Mouse (Mus musculus) heart, postnatal 0 days (tissue): ENCODE data around the gene Rfx2. TPM values are rescaled to one million over a fixed set of nuclear protein-coding genes. Genes with fewer than 3 reads are reported as not detected.

Experiments used
- ATAC-seq: fragments of 200-750 bp; cut with Nextera tagmentation; 2 replicates; pipeline ENCODE4 v1.8.0; 2017; ENCODE audit warnings: low read depth, moderate number of reproducible peaks, moderate library complexity; ENCODE audit not compliant: insufficient read depth
- DNase-seq: peaks from one replicate; pipeline ENCODE4 v3.0.0-alpha.2; 2016; ENCODE audit warnings: low spot score
- H3K27ac ChIP-seq: fragments of 300-500 bp; sonication (generic); 2 replicates; pipeline ENCODE4 v1.5.1; 2014; ENCODE audit warnings: low read depth, mild to moderate bottlenecking
- H3K27me3 ChIP-seq: fragments of 300-500 bp; sonication (generic); 2 replicates; pipeline ENCODE4 v1.6.1; 2014; ENCODE audit warnings: low read length, mixed read lengths; ENCODE audit not compliant: control insufficient read depth, insufficient read depth
- H3K36me3 ChIP-seq: fragments of 300-500 bp; sonication (generic); replicated peaks from 2 replicates; pipeline ENCODE4 v1.6.1; 2014; ENCODE audit warnings: low read length, mixed read lengths; ENCODE audit not compliant: control insufficient read depth, insufficient read depth
- H3K4me1 ChIP-seq: fragments of 300-500 bp; sonication (generic); 2 replicates; pipeline ENCODE4 v1.6.1; 2014; ENCODE audit warnings: antibody characterized with exemption; ENCODE audit not compliant: control insufficient read depth, insufficient read depth
- H3K4me2 ChIP-seq: fragments of 300-500 bp; sonication (generic); 2 replicates; pipeline ENCODE4 v1.6.1; 2014; ENCODE audit warnings: low read depth, mild to moderate bottlenecking, low read length, moderate library complexity
- H3K4me3 ChIP-seq: fragments of 300-500 bp; sonication (generic); 2 replicates; pipeline ENCODE4 v1.5.1; 2014; ENCODE audit warnings: low read depth, low read length
- H3K9ac ChIP-seq: fragments of 300-500 bp; sonication (generic); replicated peaks from 2 replicates; pipeline ENCODE4 v1.6.1; 2014; ENCODE audit warnings: low read depth, low read length, mixed read lengths
- H3K9me3 ChIP-seq: fragments of 300-500 bp; sonication (generic); replicated peaks from 2 replicates; pipeline ENCODE4 v1.6.1; 2016; ENCODE audit warnings: low read length; ENCODE audit not compliant: control insufficient read depth
- CTCF ChIP-seq: IDR thresholded peaks from 2 replicates; pipeline ENCODE4 v1.5.1; 2016; ENCODE audit warnings: antibody characterized with exemption, control low read depth, low read depth
- EP300 ChIP-seq: IDR thresholded peaks from 2 replicates; pipeline ENCODE4 v1.6.1; 2016; ENCODE audit warnings: antibody characterized with exemption, low read depth
- WGBS: fragments of 180-500 bp; shearing (Covaris S2); extraction: QIAGEN DNeasy Blood & Tissue Kit; methylation state at CpG from one replicate; pipeline ENCODE4 v1.1.7; 2014; 5-methylcytosine and 5-hydroxymethylcytosine counted together
- polyA plus RNA-seq: library from polyadenylated mRNA; unstranded; fragments of >200 nt; fragmentation: Nextera tagmentation; extraction: Ambion mirVana; gene quantifications from 2 replicates; pipeline ENCODE4 v1.2.1, GENCODE M21; 2015
- total RNA-seq: library from RNA; depleted of rRNA; stranded (reverse); fragments of >200 nt; gene quantifications from 2 replicates; pipeline ENCODE4 v1.2.3, GENCODE M21; 2014; ENCODE audit warnings: low replicate concordance

Gene Rfx2
- total and polyA plus RNA-seq, 2 experiments from 2014 or later: 3.5 to 17.9 TPM

DNA sequence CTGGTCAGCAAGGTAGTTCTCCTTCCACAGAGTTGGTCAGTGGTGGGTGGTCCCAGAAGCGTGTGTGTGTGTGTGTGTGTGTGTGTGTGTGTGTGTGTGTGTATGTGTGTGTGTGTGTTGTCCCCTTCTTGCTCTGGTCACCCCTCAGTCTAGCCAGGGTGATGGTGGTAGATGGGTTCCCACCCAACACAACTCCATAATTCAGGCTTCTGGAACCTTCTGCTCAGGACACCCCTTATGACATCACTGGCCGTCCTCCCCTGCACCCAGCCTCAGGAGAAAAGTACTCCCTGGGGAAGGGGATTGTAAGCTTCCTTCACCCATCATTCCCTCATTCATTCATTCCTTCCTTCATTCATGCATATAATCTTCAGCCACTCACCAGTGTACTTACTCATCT lies 43.4 kb upstream of the Rfx2 start, which contains the start of gene Acsbg2:
Gene Acsbg2, minus strand, starts transcription at position 211 of the 400 bp plus-strand sequence.
- H3K4me2 ChIP-seq: no peak within 1 kb of the TSS
- DNase-seq: no peak
- TF ChIP-seq CTCF (no peak), EP300 (no peak)
- H3K36me3 ChIP-seq: no peaks in the 10 kb centered on the region
- WGBS: 85% methylated on average over 2 of the region's 2 CpGs
- no peaks in the 10 kb centered on the region for H3K4me1 ChIP-seq
- no peak for ATAC-seq
- H3K4me3 ChIP-seq: no peak within 1 kb of the TSS
- no peak within 1 kb of the TSS for H3K27ac ChIP-seq
- no peaks in the 10 kb centered on the region for H3K27me3 ChIP-seq
- no peaks in the 10 kb centered on the region for H3K9me3 ChIP-seq
- no peak within 1 kb of the TSS for H3K9ac ChIP-seq

DNA sequence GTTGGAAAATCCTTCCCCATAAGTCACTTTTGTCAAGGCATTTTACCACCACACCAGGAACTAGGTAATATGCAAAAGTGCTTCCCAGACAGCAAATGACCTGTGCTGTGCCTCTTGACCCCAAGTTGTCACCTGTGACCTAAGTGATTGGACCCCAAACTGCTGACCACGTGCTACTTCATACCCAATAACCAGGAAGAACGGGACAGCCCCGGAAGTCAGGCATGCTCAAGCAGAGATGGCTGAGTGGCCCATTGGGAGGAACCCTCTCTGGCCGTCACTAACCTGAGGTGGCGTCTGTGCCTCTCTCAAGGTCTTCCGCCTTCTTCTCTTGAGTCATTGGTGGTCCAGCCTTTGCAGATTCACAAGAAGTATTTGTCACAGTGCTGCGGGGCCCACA lies 41.7 kb upstream of the Rfx2 start:
- no peak for TF ChIP-seq CTCF
- TF ChIP-seq EP300: no peak
- Histone ChIP-seq H3K4me1 (no peaks in the 10 kb centered on the region), H3K9ac (no peak overlapping the region), H3K4me2 (no peak overlapping the region), H3K36me3 (no peaks in the 10 kb centered on the region), H3K27ac (no peak overlapping the region), H3K4me3 (no peak overlapping the region), H3K27me3 (no peaks in the 10 kb centered on the region), H3K9me3 (no peaks in the 10 kb centered on the region)
- ATAC-seq (no peak), DNase-seq (no peak)
- WGBS: 67% methylated on average over 7 of the region's 7 CpGs

DNA sequence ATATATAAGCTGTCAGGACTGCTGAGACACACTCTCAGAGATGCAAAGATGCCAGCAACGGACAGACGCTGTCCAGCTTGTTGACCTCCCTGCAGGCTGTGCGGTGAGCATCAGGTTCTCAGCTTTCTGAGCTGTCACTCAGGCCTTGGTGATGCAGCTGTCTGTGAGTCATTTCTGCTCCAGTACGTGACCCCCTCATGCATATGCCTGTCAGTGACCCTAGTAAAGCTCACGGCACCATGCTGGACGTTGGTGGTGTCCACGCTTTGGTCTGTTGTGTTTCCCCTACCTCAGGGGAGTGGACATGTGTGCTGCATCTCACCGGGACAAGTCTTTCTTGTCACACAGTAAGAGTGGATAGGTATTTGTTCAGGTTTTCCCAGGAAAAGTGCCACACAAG lies 41.0 kb upstream of the Rfx2 start:
- no peaks in the 10 kb centered on the region for H3K36me3 ChIP-seq
- H3K4me3 ChIP-seq: no peak overlapping the region
- 63% methylated on average over 8 of the region's 8 CpGs for WGBS
- DNase-seq (no peak), ATAC-seq (no peak)
- H3K27ac ChIP-seq: no peak overlapping the region
- H3K9ac ChIP-seq: no peak overlapping the region
- no peaks in the 10 kb centered on the region for H3K27me3 ChIP-seq
- TF ChIP-seq CTCF: no peak
- TF ChIP-seq EP300: no peak
- no peak overlapping the region for H3K4me2 ChIP-seq
- peaks cover 6% of the 10 kb centered on the region; the same call in 1 of the 2 replicates for H3K9me3 ChIP-seq
- H3K4me1 ChIP-seq: no peaks in the 10 kb centered on the region

DNA sequence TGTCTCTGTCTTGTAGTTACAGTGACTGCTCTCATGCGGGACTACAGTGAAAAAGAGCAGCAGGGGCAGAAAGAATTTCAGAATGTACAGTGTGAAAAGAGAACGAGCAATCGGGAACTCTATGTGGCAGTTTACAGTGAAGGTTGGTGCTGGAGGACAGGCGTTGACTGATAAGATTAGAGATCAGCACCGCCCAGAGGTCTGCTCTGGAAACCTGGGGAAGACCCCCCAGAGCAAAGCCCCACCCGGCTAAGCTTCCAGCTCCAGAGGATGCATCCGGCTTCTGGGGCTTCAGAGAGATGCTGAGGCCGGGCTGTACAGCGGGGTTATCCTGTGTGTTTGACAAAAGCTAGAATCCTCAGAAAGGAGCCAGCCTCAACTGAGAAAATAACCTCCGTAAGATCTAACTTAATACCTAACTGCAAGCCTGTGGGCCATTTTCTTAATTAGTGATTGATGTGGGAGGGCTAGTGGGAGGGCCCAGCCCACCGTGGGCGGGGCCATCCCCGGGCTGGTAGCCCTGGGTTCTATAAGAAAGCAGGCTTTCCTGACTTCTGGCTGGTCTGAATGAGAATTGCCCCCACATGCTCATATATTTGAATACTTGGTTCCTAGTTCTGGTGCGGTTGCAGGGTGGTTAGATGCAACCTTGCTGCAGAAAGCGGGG lies 39.6 kb upstream of the Rfx2 start:
- ATAC-seq (no peak), DNase-seq (no peak)
- H3K4me2 ChIP-seq: no peak overlapping the region
- no peaks in the 10 kb centered on the region for H3K4me1 ChIP-seq
- no peak overlapping the region for H3K27ac ChIP-seq
- TF ChIP-seq EP300 (no peak), CTCF (no peak)
- H3K9ac ChIP-seq: no peak overlapping the region
- H3K9me3 ChIP-seq: peaks cover 6% of the 10 kb centered on the region; the same call in 1 of the 2 replicates
- H3K4me3 ChIP-seq: no peak overlapping the region
- no peaks in the 10 kb centered on the region for H3K36me3 ChIP-seq
- H3K27me3 ChIP-seq: no peaks in the 10 kb centered on the region
- WGBS: 47% methylated on average over 15 of the region's 15 CpGs

DNA sequence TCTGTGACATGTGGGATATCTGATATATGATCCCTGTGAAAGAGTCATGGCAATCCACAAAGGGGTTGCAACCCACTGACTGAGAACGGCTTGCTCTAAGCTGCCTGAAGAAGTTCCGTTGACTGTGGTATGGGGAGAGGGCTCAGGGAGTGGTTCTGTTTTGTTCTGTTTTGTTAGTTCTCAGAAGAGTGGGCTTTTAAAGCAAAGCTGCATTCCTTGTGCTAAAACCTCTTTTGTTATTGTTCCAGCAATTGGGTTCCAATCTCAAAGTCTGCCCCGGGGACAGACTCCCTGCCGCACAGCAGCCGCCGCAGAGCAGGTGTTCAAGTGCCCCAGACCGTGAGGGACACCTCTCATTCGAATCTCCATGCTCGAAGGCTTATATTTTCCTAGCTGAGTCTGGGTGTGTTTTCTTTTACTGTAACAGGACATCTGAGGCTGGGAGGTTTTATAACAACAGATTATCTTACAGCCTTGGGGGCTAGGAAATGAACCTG lies 38.7 kb upstream of the Rfx2 start:
- no peak for TF ChIP-seq CTCF
- TF ChIP-seq EP300: no peak
- ATAC-seq (no peak), DNase-seq (no peak)
- no peaks in the 10 kb centered on the region for H3K27me3 ChIP-seq
- WGBS: 76% methylated on average over 9 of the region's 9 CpGs
- no peaks in the 10 kb centered on the region for H3K36me3 ChIP-seq
- no peak overlapping the region for H3K9ac ChIP-seq
- no peak overlapping the region for H3K4me2 ChIP-seq
- peaks cover 6% of the 10 kb centered on the region; the same call in 1 of the 2 replicates for H3K9me3 ChIP-seq
- no peak overlapping the region for H3K27ac ChIP-seq
- no peaks in the 10 kb centered on the region for H3K4me1 ChIP-seq
- H3K4me3 ChIP-seq: no peak overlapping the region

DNA sequence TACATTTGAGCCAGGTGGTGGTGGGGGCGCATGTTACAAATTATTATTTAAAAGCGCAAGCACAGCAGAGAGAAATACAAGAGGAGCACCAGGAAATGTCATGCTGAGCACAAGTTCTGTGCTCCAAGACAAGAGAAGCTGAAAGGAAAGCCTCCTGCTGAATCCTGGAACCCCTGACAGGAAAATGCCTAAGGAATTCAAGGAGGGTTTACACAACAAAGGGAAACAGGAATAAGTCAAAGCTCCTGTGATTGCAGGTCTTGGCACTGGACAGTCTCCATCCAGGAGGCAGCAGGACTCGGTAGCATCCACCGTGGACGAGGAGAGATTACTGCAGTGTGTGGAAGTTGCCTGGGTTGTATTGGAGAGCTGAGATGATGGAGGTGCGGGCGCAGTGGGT lies 35.3 kb upstream of the Rfx2 start:
- Histone ChIP-seq H3K27ac (no peak overlapping the region), H3K9ac (no peak overlapping the region), H3K4me2 (no peak overlapping the region), H3K36me3 (no peaks in the 10 kb centered on the region), H3K4me3 (no peak overlapping the region), H3K9me3 (peaks cover 6% of the 10 kb centered on the region; the same call in 1 of the 2 replicates), H3K27me3 (no peaks in the 10 kb centered on the region), H3K4me1 (no peaks in the 10 kb centered on the region)
- DNase-seq (no peak), ATAC-seq (no peak)
- TF ChIP-seq CTCF (no peak), EP300 (no peak)
- 72% methylated on average over 7 of the region's 7 CpGs for WGBS
